Mouse (Mus musculus) layer of hippocampus, postnatal 10 days (tissue): ENCODE measurements around the gene Hnrnpu. TPM values are rescaled to one million over a fixed set of nuclear protein-coding genes. Genes with fewer than 3 reads are reported as not detected.
"Not testable (repeated sequence)": the region's sequence is repeated elsewhere in the genome, so short reads cannot be mapped to it uniquely, and the experiment has no call there.

Source experiments
- DNase-seq, 2 experiments: peaks; one replicate each; pipeline ENCODE4 v3.0.0; 2021; ENCODE audit warnings: low spot score in 2 of 2
- long read RNA-seq: library from polyadenylated mRNA; stranded (forward); transcript quantifications from one replicate; pipeline ENCODE4 v2.0.0, GENCODE M21; 2023
- total RNA-seq, 2 experiments: library from RNA; stranded (reverse); gene quantifications; 2 replicates each; pipeline ENCODE4 v1.2.3; 2021

The Hnrnpu gene
- total RNA-seq = 100 to 1,000 TPM; 432 to 471 TPM
- long read RNA-seq, full-length matches to known transcripts = 270 of 328 reads
- long read RNA-seq, partial matches to known transcripts = 17 of 328 reads
- long read RNA-seq, other reads (novel, unspliced or antisense) = 41 of 328 reads

- peak; percentile 93 to 98 for DNase-seq
These were observed at the start of gene Hnrnpu for GRCm38 (mm10) chr1:178337551-178338317. Gene Hnrnpu (minus strand): TSS chr1:178337797.

GRCm38 (mm10) chr1:178382165-178382564, 44.6 kb upstream of the Hnrnpu start:
- DNase-seq = no peak

DNA sequence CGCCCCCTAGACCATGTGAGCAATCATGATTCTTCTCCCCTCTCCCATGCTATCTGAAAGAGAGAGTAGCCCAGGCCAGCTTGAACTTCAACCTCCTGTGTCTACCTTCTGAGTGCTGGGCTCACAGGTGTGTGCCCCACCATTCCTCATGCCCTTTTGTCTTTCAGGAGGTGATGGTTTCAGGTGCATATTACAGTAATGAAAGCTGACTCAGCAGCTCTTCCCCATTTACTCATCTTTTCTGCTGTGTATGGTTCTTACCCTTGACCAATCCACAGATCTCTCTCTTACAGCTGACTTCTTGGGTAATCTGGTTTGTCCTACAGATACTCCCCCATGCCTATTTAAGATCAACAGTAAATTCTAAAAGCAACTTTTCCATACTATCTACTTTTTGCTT, 41.6 kb upstream of the Hnrnpu start:
- no peak for DNase-seq

GRCm38 (mm10) chr1:178378115-178378514, 40.5 kb upstream of the Hnrnpu start:
- no peak for DNase-seq

GRCm38 (mm10) chr1:178376907-178377306, 39.3 kb upstream of the Hnrnpu start:
- DNase-seq = no peak

- DNase-seq = no peak
These were observed 38.5 kb upstream of the Hnrnpu start for GRCm38 (mm10) chr1:178376061-178376460.

- DNase-seq = no peak
These were observed 37.8 kb upstream of the Hnrnpu start for GRCm38 (mm10) chr1:178375381-178375780.

GRCm38 (mm10) chr1:178372681-178373080, 35.1 kb upstream of the Hnrnpu start:
- DNase-seq = no peak

DNA sequence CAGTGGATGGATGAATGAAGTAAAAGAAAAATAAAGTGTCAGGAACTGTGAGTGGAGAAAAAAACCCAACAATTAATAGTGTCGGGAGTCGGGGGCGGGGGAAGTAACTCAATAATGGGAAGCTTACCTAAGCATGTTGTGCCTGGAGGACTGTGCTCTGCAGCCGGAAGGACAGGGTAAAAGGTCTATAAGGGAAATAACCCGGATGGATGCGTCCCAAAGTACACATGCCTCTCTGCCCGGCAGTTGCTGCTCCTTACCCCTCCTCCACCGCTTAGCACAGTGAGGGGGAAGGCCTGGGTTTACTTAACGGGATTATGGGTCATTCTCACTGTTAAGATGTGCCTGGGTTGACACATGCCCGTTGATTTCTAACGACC, 31.7 kb upstream of the Hnrnpu start:
- DNase-seq = no peak

- peak; percentile 89 to 93 for DNase-seq
These were observed 31.1 kb upstream of the Hnrnpu start for GRCm38 (mm10) chr1:178368548-178369271.

- DNase-seq = no peak
These were observed 30.5 kb upstream of the Hnrnpu start for GRCm38 (mm10) chr1:178368121-178368520.

DNA sequence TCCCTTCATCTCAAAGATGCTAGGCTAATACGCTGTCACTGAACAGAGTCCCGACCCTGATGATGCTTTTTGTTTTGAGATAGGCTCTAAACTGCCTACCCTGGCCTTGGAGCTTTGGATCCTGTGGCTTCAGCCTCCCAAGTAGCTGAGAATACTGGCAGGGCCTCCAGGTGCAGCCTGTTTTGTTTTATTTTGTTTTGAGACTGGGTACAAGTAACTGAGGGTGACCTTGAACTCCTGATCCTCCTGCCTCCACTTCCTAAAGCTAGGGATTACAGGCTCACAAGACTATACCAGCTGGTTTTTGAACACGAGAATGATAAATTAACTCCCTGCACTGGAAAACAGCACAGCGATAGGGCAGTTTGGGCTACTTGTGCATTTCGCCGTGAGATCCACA, 27.6 kb upstream of the Hnrnpu start:
- DNase-seq = no peak

DNA sequence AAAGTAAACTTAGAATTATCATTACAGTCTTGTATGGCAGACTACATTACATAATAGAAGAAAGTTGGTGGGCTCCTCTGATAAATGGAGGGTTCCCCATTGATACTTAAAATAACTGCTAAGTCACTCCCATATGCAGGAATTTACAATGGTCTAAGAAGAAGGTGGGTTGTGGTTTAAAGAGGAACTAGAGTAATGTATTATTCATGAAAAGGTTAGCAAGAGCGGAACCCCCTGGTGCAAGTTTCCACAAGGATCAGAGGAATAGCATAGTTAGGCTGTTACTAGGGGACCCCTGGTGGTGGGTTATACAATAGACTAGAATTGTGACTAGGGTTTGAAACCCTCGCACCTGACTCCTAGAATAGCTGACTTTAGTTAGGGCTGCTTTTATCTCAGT, 23.1 kb upstream of the Hnrnpu start:
- no peak for DNase-seq

- DNase-seq = no peak
These were observed 22.7 kb upstream of the Hnrnpu start for GRCm38 (mm10) chr1:178360264-178360663.

- DNase-seq = peak; percentile 46 to 58
These were observed 20.4 kb upstream of the Hnrnpu start for GRCm38 (mm10) chr1:178357776-178358710.

- DNase-seq = no peak
These were observed 17.0 kb upstream of the Hnrnpu start for GRCm38 (mm10) chr1:178354576-178354975.

GRCm38 (mm10) chr1:178351643-178352042, 14.0 kb upstream of the Hnrnpu start:
- no peak for DNase-seq

DNA sequence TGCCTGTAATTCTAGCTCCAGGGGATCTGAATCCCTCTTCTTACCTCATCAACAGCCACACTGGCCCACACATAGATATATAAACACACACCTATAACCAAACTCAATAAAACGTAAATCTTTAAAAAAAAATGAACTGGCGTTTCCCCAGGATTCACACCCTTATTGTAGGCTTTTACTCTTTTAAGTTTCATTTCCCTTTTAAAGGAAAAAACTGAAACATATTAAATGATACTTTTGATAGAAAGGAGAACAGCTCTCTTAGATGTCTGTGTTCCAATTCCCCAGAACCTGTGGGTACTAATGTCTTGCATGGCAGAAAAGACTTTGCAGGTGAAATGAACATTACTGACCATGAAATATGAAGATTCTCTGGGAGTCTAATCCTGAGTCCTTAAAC, 13.2 kb upstream of the Hnrnpu start:
- DNase-seq = no peak

- not testable (repeated sequence) for DNase-seq
These were observed 6.6 kb upstream of the Hnrnpu start for GRCm38 (mm10) chr1:178344071-178344805.

DNA sequence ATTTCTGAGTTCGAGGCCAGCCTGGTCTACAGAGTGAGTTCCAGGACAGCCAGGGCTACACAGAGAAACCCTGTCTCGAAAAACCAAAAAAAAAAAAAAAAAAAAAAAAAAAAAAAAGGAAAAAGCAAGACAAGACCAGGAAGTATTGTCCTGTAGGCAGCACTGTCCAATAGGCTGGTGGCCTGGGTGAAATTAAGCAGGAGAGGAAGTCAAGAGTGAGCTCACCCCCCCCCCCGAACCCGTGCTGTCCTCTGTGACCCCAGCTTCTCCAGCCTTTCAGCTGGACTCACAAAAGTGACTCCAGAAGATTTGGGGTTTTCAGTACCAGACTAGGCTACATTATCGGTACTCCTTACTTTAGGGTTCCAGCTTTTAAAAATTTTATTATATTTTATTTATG, 5.0 kb upstream of the Hnrnpu start:
- DNase-seq = no peak

DNA sequence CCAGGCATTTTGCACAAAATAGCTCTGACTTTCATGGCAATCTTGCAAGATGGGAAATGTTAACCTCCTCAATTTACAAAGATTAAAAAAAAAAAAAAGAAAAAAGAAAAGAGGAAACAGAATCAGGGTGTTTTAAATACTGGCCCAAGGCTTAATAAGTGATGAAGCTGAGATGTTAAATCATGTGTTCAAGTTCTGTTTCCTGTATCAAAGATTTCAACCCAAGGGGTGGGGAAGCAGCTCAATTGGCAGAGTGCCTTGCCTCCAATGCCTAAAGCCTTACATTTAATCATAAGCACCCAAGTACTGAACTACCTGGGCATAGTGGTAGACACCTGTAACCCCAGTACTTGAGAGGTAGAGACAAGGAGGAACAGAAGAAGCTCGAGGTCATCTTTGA, 4.5 kb upstream of the Hnrnpu start:
- no peak for DNase-seq
